Mouse (Mus musculus) T-helper 17 cell (primary cell): ENCODE data around the gene Slc38a1.

ENCODE experiments used
- in situ Hi-C, 2 experiments: fragments of 300-600 bp; cut with MboI, MseI; formaldehyde crosslinking; loops; 1 replicate in 1 of 2; 2 replicates in 1 of 2; pipeline ENCODE4 v1.15.1; 2025; ENCODE audit warnings: high pct_unique_total_duplicates in 2 of 2

Gene Slc38a1

DNA sequence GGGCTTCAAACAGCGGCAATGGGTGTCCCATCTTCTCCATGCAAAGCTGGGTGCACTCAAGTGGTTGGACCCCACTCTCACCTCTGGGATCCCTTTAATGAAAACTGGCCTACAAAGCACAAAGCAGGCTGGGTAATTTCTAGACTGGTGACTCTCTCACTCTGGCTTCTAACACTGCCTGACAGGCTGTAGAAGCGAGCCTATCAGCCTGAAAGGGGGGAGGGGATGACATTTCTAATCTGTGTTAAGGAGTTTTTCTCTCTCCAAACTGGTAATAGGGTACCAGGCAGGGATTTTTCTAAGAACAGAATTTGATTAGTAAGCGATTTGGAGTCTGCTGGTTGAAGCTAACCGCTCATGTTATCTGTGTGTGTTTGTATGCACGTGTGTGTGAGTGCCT is 15.8 kb downstream of the Slc38a1 start:
- in situ Hi-C loops: loop anchor here in 1 of 2 experiments (25.0 kb wide), 1 partner anchor 340 kb away; the partner anchor contains the start of gene Arid2

DNA sequence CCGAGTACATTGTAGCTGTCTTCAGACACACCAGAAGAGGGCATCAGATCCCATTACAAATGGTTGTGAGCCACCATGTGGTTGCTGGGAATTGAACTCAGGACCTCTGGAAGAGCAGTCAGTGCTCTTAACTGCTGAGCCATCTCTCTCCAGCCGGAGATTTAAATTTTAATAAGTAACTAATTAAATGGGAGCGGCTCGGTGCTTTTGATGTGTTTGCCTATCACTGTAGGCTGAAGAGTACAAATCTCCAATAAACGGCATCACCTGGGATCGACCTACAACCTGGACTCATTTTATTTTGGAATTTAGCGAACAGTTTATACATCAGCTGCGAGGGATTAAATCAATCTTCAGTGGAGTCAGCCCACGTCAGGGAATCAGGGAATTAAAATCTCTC is 17.7 kb downstream of the Slc38a1 start:
- in situ Hi-C loops: loop anchor here in 1 of 2 experiments (25.0 kb wide), 1 partner anchor 338 kb away; the partner anchor contains the start of gene Arid2

DNA sequence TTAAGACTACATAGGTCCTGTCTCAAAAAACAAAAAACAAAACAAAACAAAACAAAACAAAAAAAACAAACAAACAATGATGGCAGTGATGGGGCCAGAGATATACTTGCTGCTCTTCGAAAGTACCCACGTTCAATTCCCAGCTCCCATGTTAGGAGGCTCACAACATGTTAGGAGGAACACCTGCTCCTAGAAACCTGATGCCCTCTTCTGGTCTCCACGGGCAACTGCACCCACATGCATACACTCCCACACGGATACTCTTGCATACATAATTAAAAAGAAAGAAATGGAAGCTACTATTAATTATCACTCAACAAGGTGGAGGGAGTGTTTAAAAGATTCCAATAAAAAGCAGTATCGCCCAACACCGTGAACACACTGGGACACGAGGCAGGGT is 20.3 kb downstream of the Slc38a1 start:
- in situ Hi-C loops: no loop called here

DNA sequence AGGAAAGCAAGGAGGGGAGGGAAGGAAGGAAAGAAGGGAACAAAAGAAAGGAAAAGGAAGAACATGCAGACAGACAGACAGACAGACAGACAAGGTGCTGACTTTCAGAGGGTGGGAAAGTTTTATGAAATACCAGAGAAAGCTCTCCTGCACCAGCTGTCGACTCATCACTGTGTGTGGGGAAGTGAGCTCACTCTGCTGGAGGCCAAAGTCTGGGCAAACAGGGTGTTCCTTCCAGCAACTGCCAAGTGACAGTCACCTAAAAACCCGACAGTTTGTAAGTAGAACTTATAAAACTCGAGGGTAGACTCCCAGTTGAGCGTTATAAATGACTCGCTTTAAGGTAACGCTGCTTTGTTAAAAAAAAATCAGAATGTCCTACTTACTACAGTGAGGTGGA is 21.0 kb downstream of the Slc38a1 start:
- in situ Hi-C loops: no loop called here

DNA sequence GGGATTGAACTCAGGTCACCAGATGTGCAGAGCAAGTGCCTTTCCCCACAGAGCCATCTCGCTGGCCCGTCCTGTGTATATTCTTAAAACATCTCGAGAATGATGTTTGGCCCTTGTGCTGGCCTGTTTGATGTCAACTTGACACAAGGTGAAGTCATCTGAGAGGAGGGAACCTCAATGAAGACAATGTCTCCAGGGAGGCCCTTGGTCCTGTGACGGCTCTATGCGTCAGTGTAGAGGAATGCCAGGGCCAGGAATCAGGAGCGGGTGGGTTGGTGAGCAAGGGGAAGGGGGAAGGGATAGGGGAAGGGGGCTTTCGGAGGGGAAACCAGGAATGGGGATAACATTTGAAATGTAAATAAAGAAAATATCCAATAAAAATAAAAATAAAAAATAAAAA is 25.2 kb downstream of the Slc38a1 start:
- in situ Hi-C loops: no loop called here

DNA sequence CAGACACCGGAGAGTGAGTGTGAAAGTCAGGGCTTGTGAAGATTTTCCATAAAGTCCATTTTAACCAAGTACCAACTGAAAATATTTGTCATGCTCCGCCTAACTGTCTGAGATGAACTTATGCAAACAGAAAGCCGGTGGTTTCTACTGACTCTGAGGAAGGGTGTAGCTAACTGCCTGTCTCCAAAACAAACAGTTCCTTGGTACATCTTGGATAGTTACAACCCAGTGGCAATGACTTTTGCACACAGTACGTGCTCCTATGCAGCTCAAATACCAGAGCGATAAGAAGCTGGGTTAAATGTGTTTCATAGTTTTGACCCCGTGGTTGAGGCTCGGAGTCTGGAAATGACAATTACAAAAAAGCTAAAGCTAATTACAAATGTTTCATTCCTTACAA is 34.0 kb downstream of the Slc38a1 start:
- in situ Hi-C loops: no loop called here

DNA sequence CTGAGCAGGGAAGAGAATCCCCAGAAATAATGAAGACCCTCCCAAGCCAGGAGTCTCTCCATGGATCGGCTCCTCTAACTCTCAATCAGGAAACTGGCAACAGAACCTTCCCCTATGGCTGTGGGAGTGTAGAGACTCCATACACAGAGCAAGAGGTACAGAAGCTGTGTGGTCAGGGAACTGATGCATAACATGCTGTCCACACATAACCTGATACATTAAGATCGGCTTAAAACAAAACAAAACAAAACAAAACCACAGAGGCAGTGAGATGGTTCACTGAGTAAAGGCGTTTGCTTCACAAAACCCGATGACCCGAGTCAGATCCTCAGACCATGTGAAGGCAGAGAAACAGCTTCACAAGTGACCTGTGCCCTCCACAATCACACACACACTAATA is 35.3 kb downstream of the Slc38a1 start:
- in situ Hi-C loops: no loop called here

DNA sequence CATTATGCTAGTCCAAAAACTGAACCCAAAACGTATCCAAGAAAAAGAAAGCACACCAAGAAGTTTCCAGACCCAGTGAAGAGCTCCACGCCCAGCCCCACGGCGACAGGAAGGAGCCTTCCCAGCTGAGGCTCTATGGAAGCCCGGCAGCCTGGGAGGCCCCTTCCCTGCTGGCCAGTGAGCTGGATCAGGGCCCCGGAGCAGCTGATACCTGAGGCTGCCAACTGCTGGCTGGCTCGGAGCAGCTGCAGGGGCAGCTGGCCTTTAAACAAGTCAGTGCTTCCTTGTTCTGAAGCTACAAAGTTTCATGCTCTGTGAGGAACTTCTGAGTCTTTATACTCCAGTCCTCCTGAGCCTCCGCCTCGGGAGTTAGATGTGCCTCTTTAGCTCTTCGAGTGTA is 38.4 kb downstream of the Slc38a1 start:
- in situ Hi-C loops: no loop called here

DNA sequence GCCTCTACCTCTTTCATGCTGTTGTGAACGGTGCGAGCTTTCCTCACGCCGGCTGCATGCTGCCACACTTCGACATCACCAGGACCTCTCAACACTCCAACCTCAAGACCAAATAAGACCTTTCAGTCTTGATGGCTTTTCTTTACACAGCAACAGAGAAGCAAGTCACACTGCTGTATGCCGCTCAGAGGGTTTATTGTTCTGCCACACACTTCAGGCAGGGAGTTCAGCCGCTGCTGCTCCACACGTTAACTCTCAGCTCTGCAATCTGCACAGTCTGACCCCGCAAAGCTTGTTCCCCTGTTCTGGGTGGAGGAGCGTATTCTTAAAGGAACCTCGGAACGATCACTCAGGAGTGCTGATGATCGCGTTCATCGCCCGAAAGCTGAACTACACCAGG is 40.7 kb downstream of the Slc38a1 start:
- in situ Hi-C loops: no loop called here

DNA sequence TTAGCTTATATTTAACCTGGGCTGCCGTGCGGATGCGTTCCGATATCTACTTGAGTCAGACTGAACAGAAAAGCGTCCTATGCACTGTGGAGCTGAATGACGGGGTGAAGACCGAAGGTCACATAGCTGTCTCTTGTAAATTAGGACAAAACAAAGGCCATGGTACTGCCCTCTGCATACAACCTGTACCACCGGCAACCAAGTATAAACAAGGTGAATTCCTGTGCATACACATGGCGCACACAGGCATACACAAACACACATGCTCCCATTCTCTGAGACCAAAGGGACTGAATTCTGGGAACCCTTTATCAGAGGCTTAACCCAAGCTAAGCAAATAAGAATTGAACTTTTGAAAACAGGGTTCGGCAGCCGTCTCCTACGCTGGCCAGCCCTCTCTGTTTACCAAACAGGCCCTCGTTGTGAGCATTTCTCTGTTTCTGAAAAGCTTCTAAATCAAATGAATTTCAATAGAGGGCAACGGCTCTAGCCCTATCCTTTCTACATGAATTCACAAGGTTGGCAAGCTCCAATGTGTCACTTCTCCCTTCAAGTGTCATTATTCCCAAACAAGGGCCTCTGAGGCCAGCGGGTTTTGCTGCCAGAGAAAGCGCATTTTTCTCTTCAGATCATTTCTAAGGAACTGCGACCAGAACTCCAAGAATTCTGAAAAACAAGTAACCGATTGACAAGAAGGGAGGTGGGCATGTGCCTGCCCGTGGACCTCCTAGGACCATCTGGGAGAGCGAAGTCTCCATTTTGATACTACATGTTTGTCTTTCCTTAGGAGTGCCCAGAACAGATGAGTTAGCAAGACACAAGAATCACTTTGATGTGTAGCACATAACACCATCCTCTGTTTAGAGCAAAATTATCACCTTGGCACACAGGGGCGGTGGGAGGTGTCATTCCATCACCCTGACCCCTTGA is 42.6 kb downstream of the Slc38a1 start:
- in situ Hi-C loops: loop anchor here in 1 of 2 experiments (5.0 kb wide), 2 partner anchors 72 to 73 kb away; no protein-coding TSS in a partner anchor

DNA sequence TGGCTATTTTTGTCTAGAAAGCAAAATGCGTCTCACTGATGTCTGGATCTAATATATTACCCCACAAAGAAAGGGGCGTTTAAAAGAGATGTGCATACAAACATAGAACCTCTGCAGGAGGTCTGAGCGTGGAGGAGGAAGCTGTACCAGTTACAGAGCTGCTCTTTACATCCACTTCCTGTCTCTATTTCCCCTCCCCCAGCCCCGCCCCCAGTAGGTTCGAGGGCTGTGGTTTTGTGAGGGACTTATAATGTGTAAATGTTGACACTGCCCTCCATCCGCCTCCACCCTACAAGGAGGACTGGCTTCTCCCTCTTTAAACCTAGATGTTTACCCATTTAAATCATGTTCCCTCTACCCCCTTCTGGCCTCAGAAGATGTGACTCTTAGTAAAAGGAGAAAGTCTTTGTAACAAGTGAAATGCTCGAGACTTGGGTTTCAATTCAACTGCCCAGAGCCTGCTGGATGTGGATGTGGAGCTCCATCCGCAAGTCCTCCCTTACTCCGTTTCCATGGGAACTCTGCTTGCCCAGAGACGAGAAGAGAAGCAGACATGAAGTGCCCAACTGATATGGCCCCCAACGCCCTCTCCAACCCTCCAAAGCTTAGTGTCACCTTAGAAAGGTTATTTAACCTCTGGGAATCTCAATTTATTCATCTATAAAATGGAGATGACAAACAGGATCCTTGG is 43.7 kb downstream of the Slc38a1 start:
- in situ Hi-C loops: loop anchor here in 1 of 2 experiments (5.0 kb wide), 2 partner anchors 72 to 73 kb away; no protein-coding TSS in a partner anchor

DNA sequence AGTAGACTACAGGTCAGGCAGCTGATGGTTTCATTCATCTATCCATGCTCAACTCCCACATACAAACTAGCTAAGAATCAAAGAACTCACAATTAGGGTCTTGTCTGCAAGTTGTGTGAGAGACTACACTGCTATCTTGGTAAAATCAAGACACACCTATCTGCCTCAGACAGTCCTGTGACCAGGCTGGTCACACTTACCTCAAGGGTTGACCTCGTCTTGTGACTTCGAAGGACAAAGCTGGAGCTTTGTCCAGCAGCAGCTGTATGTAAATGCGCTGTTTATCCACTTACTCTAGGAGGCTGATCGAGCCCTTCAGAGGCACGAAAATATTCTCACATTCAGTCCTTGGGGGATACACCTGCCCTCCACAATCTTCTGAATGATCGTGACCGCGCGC is 45.6 kb downstream of the Slc38a1 start:
- in situ Hi-C loops: loop anchor here in 1 of 2 experiments (5.0 kb wide), 2 partner anchors 70 to 75 kb away; no protein-coding TSS in a partner anchor

DNA sequence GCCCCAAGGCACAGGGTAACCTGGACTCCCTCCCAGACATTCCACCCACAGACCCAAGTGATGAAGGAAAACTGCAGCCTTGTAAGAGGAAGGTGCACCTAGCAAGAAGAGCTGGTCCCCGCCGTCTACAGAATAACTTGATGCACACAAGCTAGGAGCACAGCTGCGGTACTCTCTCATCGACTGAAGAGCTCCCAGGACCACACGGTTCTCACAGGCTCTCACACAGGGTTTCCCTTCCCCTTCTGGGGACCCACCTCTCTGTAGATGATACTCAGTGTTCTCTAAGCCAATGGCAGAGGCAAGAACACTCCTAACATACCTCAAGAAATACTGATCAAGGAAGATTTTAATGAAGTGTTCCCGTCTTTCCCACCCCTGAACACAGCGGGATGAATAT is 48.4 kb downstream of the Slc38a1 start:
- in situ Hi-C loops: no loop called here

DNA sequence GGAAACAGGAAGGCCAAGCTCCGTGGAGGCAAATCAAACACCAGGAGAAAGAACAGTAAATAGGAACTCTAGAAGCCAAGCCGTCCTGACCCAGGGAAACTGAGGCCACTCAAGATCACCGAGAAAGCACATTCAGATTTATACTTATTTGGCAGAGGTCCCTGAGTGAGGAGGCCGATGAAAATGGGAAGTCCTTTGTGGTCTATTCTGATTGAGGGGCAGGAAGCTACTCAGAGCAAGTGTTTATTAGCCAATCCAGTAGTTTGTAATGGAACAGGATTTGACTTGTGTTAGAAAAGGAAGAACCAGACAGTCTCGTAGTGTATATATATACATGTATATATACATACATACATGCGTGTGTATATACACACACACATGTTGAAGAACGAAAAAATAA is 48.8 kb downstream of the Slc38a1 start:
- in situ Hi-C loops: no loop called here

DNA sequence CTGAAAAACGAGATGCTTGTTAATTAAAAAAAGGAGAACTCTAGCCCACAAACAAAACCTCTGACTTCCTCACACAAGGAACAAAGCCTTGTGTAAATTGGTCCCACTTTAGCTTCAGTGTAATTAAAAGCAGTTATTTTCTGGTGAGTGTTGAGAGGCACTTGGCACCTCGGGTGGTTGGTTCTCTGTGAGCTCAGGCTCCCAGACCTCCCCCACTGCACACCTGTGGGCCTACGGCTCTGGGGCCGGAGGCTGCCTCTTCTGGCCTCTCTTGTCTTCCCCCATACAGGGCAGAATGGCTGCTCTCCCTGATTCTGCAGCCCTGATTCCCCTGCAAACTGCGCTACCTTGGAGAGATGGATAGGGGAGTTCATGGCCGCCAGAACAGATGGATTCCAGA is 49.3 kb downstream of the Slc38a1 start:
- in situ Hi-C loops: no loop called here

DNA sequence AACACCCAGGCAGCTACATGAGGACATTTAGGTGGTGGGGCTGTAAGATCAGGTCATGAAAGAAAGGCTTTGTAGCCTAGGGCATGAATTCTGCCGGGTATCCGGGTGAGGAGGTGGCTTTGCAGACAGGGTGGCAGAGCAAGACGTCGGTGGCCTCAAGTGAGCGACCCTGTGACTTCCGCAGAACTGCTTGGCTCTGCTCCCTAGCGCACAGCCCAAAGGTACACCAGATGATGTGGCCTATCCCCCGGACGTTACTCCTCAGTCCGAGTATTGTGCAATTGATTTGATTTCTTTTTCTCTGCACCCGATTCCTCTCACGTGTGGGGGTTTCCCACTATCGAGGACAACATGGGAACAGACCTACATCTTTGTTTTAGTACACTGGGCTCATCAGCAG is 49.7 kb downstream of the Slc38a1 start:
- in situ Hi-C loops: no loop called here

DNA sequence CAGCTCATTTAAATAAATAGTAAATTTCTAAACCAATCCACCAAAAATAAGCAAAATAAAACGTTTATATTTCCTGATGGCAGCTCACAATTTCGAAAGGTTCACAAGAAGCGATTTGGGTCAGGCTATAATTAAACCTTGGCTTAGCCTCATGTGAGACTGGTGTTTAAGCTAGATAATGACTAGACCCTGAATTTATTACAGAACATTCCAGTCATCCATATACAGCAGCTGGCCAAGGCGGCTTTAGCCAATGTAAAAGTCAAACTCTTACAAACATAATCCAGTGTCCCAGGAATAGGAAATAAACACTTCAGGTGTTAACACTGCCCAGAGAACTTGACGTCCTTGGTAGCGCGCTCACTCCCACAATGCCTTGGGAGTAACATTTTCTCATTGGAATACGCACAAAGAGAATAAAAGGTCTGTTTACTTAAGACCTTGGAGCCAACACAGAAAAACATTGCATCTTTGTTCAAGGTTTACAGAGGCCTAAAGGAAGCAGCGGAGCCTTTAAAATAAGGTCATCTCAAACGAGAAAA is 50.8 kb downstream of the Slc38a1 start:
- in situ Hi-C loops: no loop called here

DNA sequence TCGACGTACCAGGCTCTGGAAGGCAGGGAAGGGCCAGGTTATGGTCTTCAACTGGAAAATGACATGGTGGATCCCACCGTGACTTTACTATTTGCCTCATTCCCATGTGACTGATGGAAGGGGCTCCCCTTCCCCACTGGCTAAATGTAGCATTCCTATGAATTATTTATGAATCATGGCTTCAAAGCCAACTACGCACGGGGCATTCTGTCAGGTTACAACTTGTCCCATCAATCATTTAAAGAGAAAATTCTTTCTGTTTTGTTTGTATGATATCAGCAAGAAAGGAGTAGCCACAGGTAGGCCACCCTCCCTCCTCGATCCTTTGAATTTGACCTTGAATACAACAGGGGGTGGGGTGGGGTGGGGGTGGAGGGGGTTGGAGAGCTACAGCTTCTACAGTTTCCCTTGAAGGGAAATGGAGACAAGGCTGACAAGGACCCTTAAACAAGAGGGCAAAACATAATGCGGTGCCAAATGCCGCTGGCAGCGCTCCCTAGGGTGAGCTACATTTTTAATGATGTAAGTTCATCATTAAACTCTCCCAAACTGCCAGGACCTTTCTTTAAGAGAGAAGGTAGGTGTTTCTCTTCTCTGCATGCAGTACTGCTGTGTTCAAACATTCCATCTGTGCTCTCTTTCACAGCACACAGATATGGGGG is 53.6 kb downstream of the Slc38a1 start:
- in situ Hi-C loops: no loop called here

DNA sequence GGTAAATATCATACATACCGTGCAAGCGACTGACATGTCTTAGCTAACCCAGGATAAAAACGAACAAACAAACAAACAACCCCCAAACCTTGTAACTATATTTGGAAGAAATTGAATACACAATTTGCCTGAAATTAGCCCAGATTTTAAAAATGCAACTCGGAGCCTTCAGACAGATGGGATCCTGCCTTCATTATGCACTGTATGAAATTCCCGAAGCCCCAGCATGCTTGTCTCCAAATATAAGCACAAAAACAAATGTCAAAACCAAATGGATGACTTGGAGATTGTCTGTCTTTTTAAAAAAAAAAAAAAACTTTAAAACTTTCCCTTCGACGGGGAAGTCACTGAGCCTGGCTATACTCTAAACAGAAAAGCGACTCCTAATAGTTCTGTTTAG is 54.7 kb downstream of the Slc38a1 start:
- in situ Hi-C loops: no loop called here

DNA sequence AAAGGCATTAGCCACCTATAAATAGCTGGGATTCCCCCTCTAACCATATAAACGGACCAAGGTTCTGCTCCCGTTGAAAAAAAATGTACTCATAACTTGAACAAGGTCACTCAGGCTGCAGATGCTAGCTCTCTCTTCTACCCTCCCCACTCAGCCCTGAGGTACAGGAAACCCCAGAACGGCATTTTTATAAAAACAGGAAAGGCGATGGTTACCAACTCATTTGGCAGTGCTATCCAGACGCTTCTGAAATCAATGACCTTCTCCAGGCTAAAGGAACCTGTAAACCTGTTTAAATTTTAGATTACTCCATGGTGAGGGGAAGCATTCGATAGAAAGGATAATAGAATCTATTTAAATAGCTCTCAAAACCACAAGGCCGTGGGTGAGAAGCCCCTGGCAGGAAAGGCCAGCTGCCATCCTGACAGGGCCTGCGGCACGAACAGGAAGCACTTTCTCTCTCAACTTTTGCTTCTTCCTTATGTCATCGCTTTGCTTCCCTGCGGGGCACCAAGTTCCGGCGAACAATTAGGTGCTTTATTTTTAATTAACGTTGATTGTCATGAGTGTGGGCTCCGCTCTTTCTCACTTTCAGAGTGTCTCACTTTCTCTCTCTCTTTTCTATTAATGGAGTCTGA is 59.2 kb downstream of the Slc38a1 start:
- in situ Hi-C loops: no loop called here

DNA sequence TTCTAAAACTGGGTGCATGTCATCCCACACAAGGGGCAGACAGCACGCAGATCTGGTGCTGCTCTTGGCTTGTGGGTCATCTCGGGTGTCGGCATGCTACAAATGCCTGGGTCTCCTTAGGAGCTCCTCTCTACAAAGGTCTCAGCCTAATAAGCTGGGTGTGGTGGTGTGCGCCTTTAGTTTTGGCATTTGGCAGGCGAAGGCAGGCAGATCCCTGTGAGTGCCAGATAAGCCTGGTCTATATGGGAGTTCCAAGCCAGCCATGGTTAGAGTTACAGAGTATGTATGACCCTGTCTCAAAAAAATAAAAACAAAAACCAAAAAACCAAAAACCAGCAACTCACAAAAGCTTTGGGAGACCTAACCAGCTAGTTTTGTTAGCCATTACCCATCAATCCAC is 65.7 kb downstream of the Slc38a1 start:
- in situ Hi-C loops: no loop called here
